Mouse (Mus musculus) midbrain, postnatal 0 days (tissue): ENCODE data around the gene Pcmt1. TPM values are rescaled to one million over a fixed set of nuclear protein-coding genes. Genes with fewer than 3 reads are reported as not detected.

ENCODE experiments used
- ATAC-seq: fragments of 200-750 bp; cut with Nextera tagmentation; 2 replicates; pipeline ENCODE4 v1.8.0; 2017; ENCODE audit warnings: moderate number of reproducible peaks, mild to moderate bottlenecking, moderate TSS enrichment, moderate library complexity; ENCODE audit not compliant: low FRiP score
- DNase-seq: peaks from one replicate; pipeline ENCODE4 v3.0.0-alpha.2; 2015; ENCODE audit warnings: low spot score
- H3K27ac ChIP-seq: fragments of 300-500 bp; sonication (generic); 2 replicates; pipeline ENCODE4 v1.5.1; 2014; ENCODE audit warnings: low read depth, mild to moderate bottlenecking, low read length, mixed read lengths
- H3K27me3 ChIP-seq: fragments of 300-500 bp; sonication (generic); 2 replicates; pipeline ENCODE4 v1.6.1; 2014; ENCODE audit warnings: low read length, control low read depth, mixed read lengths; ENCODE audit not compliant: insufficient read depth
- H3K36me3 ChIP-seq: fragments of 300-500 bp; sonication (generic); 2 replicates; pipeline ENCODE4 v1.6.1; 2014; ENCODE audit warnings: low read length, control low read depth, mixed read lengths; ENCODE audit not compliant: insufficient read depth
- H3K4me1 ChIP-seq: fragments of 300-500 bp; sonication (generic); 2 replicates; pipeline ENCODE4 v1.6.1; 2014; ENCODE audit warnings: mild to moderate bottlenecking, control low read depth, antibody characterized with exemption, low read length, mixed read lengths; ENCODE audit not compliant: insufficient read depth
- H3K4me2 ChIP-seq: fragments of 300-500 bp; sonication (generic); 2 replicates; pipeline ENCODE4 v1.6.1; 2014; ENCODE audit warnings: low read depth, mild to moderate bottlenecking, low read length, mixed read lengths; ENCODE audit not compliant: poor library complexity, severe bottlenecking
- H3K4me3 ChIP-seq: fragments of 300-500 bp; sonication (generic); 2 replicates; pipeline ENCODE4 v1.5.1; 2014; ENCODE audit warnings: low read depth, mild to moderate bottlenecking, low read length, moderate library complexity
- H3K9ac ChIP-seq: fragments of 300-500 bp; sonication (generic); replicated peaks from 2 replicates; pipeline ENCODE4 v1.6.1; 2014; ENCODE audit warnings: mild to moderate bottlenecking, low read length, moderate library complexity, mixed read lengths; ENCODE audit not compliant: poor library complexity, severe bottlenecking
- H3K9me3 ChIP-seq: fragments of 300-500 bp; sonication (generic); 2 replicates; pipeline ENCODE4 v1.6.1; 2016; ENCODE audit warnings: low read length, control low read depth
- CTCF ChIP-seq: IDR thresholded peaks from 2 replicates; pipeline ENCODE4 v1.5.1; 2016; ENCODE audit warnings: antibody characterized with exemption, mild to moderate bottlenecking
- WGBS: fragments of 180-500 bp; shearing (Covaris S2); extraction: QIAGEN DNeasy Blood & Tissue Kit; methylation state at CpG from one replicate; pipeline ENCODE4 v1.1.7; 2014; 5-methylcytosine and 5-hydroxymethylcytosine counted together
- polyA plus RNA-seq: library from polyadenylated mRNA; unstranded; fragments of >200 nt; fragmentation: Nextera tagmentation; extraction: Ambion mirVana; gene quantifications from 2 replicates; pipeline ENCODE4 v1.2.1, GENCODE M21; 2015
- total RNA-seq: library from RNA; depleted of rRNA; stranded (reverse); fragments of >200 nt; gene quantifications from 2 replicates; pipeline ENCODE4 v1.2.3, GENCODE M21; 2014

Pcmt1 gene
- total and polyA plus RNA-seq, 2 experiments from 2014 or later, result 70.6 to 179 TPM

DNA sequence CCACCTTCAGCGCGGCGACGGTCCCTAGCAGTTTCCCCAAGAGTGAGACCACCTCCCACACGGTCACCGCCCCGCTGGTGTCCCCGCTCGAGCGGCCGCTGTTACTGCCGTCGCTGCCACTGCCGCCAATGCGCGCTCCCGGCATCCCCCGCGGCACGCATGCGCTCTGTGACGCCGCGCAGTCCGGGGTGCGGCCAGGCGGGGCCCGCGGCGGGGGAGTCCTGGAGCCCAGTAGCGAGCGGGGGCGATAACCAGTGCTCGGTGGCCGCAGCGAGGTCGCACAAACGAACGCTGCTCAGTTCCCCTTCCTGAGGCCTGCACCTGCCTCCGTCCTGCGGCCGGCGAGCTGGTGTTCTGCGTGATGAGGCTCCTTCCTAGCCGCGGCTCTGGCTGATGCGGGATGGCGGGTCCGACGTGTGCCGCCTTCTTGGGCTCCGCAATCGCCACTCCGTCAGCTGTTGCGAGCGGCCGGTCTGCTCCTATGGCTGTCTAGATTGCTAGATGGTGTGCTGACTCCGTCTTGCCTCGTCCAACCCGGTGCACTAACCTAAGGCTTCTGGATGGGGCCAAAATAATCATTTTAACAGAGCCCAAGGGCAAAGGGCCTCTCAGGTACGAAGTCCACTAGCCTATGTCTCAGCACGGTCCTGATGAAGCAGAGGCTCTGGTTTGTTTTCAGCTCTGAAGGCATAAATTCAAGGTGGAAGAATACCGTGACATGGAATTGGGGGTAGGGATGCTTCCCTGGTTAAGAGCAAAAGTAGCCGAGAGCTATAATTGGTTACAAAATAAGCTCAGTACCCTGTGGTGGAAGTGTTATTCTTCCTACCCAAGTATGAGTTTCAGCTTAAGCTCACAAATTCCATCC is 17.5 kb downstream of the Pcmt1 start:
- H3K4me3 ChIP-seq, result peak overlapping the region; percentile 94
- peak; percentile 94 for ATAC-seq
- peaks cover 6% of the 10 kb centered on the region; the same call in 1 of the 2 replicates for H3K4me1 ChIP-seq
- 1% methylated on average over 64 of the region's 64 CpGs for WGBS
- H3K27me3 ChIP-seq, result no peaks in the 10 kb centered on the region
- TF ChIP-seq CTCF, result no peak
- H3K9me3 ChIP-seq, result no peaks in the 10 kb centered on the region
- peak overlapping the region; percentile 87 for H3K4me2 ChIP-seq
- H3K36me3 ChIP-seq, result no peaks in the 10 kb centered on the region
- DNase-seq, result peak; percentile 91
- peak overlapping the region; percentile 96 for H3K27ac ChIP-seq
- H3K9ac ChIP-seq, result peak overlapping the region; percentile 93

- Histone ChIP-seq H3K27me3 (no peaks in the 10 kb centered on the region), H3K4me3 (peak overlapping the region; percentile 94), H3K9me3 (no peaks in the 10 kb centered on the region), H3K4me1 (no peaks in the 10 kb centered on the region), H3K27ac (peak overlapping the region; percentile 96), H3K9ac (peak overlapping the region; percentile 93), H3K36me3 (no peaks in the 10 kb centered on the region), H3K4me2 (peak overlapping the region; percentile 87)
- no peak for TF ChIP-seq CTCF
- WGBS, result under 1% methylated on average over 44 of the region's 44 CpGs
- ATAC-seq, result peak; percentile 85
- DNase-seq, result peak; percentile 64
These were observed 18.3 kb downstream of the Pcmt1 start for GRCm38 (mm10) chr10:7662471-7663141.

DNA sequence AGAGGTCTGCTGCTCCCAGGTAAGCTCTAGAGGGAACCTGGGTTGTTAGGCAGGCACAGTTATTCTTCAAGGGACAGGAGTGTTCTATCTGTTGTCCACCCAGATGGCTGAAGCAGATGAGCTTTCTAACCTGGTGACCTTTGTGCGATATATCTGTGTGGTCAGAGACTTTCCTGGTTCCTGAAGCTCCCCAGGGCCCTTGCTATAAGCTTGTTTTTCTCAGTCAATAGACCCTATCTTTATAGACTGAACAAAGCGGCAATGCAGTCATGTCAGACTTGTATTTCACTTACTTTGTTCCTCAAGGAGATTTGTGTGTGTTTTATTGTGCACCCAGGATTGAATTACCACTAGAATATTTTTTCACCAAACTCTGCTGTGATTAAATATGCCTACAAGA is 29.9 kb downstream of the Pcmt1 start:
- no peak overlapping the region for H3K4me3 ChIP-seq
- no peaks in the 10 kb centered on the region for H3K9me3 ChIP-seq
- H3K4me1 ChIP-seq, result no peaks in the 10 kb centered on the region
- peaks cover 17% of the 10 kb centered on the region; the same call in 1 of the 2 replicates for H3K36me3 ChIP-seq
- no peak overlapping the region for H3K27ac ChIP-seq
- H3K4me2 ChIP-seq, result no peak overlapping the region
- TF ChIP-seq CTCF, result no peak
- ATAC-seq (no peak), DNase-seq (no peak)
- WGBS, result 97% methylated on average over 2 of the region's 2 CpGs
- H3K9ac ChIP-seq, result no peak overlapping the region
- H3K27me3 ChIP-seq, result no peaks in the 10 kb centered on the region

- DNase-seq, result no peak
- TF ChIP-seq CTCF, result no peak
- Histone ChIP-seq H3K9me3 (no peaks in the 10 kb centered on the region), H3K4me3 (no peak overlapping the region), H3K27ac (no peak overlapping the region), H3K27me3 (no peaks in the 10 kb centered on the region), H3K9ac (no peak overlapping the region), H3K4me2 (no peak overlapping the region), H3K4me1 (no peaks in the 10 kb centered on the region), H3K36me3 (peaks cover 24% of the 10 kb centered on the region; the same call in 1 of the 2 replicates)
- no peak for ATAC-seq
- whole genome bisulfite sequencing, result 83% methylated on average over 4 of the region's 4 CpGs
These were observed 31.9 kb downstream of the Pcmt1 start for GRCm38 (mm10) chr10:7649059-7649458.

GRCm38 (mm10) chr10:7645911-7646310 is 35.0 kb downstream of the Pcmt1 start:
- TF ChIP-seq CTCF, result no peak
- no peak overlapping the region for H3K4me2 ChIP-seq
- peaks cover 29% of the 10 kb centered on the region; the same call in 1 of the 2 replicates for H3K36me3 ChIP-seq
- no peak overlapping the region for H3K27ac ChIP-seq
- no peak overlapping the region for H3K9ac ChIP-seq
- WGBS, result 92% methylated on average over 2 of the region's 2 CpGs
- no peak for ATAC-seq
- H3K9me3 ChIP-seq, result no peaks in the 10 kb centered on the region
- H3K4me1 ChIP-seq, result no peaks in the 10 kb centered on the region
- no peaks in the 10 kb centered on the region for H3K27me3 ChIP-seq
- no peak for DNase-seq
- H3K4me3 ChIP-seq, result no peak overlapping the region

- TF ChIP-seq CTCF, result no peak
These were observed 40.6 kb downstream of the Pcmt1 start for GRCm38 (mm10) chr10:7640366-7640765.

More at GRCm38 (mm10) chr10:7640366-7640765, 40.6 kb downstream of the Pcmt1 start:
- no peaks in the 10 kb centered on the region for H3K27me3 ChIP-seq
- DNase-seq (no peak), ATAC-seq (no peak)
- H3K9ac ChIP-seq, result no peak overlapping the region
- H3K36me3 ChIP-seq, result peaks cover 36% of the 10 kb centered on the region
- 94% methylated on average over 12 of the region's 12 CpGs for WGBS
- H3K4me2 ChIP-seq, result no peak overlapping the region
- no peak overlapping the region for H3K4me3 ChIP-seq
- H3K27ac ChIP-seq, result no peak overlapping the region
- no peaks in the 10 kb centered on the region for H3K4me1 ChIP-seq
- H3K9me3 ChIP-seq, result no peaks in the 10 kb centered on the region
